Mouse (Mus musculus) lung, postnatal 0 days (tissue): ENCODE measurements at regions not wholly inside any gene's neighbourhood (a gene's known extent, or its start where the extent isn't known, plus 50 kb on each side); places are given as distances from the start of the nearest gene placed in this dataset.
"Not testable (repeated sequence)": the region's sequence is repeated elsewhere in the genome, so short reads cannot be mapped to it uniquely, and the experiment has no call there.

Experiments used
- ATAC-seq: fragments of 200-750 bp; cut with Nextera tagmentation; 2 replicates; pipeline ENCODE4 v1.8.0; 2017; ENCODE audit warnings: moderate library complexity
- DNase-seq: peaks from one replicate; pipeline ENCODE4 v3.0.0-alpha.2; 2016; ENCODE audit warnings: low spot score
- H3K27ac ChIP-seq: fragments of 300-500 bp; sonication (generic); 2 replicates; pipeline ENCODE4 v1.5.1; 2014; ENCODE audit warnings: antibody characterized with exemption, mild to moderate bottlenecking, low read length, mixed read lengths
- H3K27me3 ChIP-seq: fragments of 300-500 bp; sonication (generic); replicated peaks from 2 replicates; pipeline ENCODE4 v1.6.1; 2014; ENCODE audit warnings: low read length, mixed read lengths; ENCODE audit not compliant: insufficient read depth
- H3K36me3 ChIP-seq: fragments of 300-500 bp; sonication (generic); 2 replicates; pipeline ENCODE4 v1.6.1; 2014; ENCODE audit warnings: low read length, mixed read lengths; ENCODE audit not compliant: insufficient read depth
- H3K4me1 ChIP-seq: fragments of 300-500 bp; sonication (generic); 2 replicates; pipeline ENCODE4 v1.6.1; 2014; ENCODE audit warnings: antibody characterized with exemption, low read depth, low read length, mixed read lengths; ENCODE audit not compliant: insufficient read depth
- H3K4me2 ChIP-seq: fragments of 300-500 bp; sonication (generic); replicated peaks from 2 replicates; pipeline ENCODE4 v1.6.1; 2014; ENCODE audit warnings: low read depth, mild to moderate bottlenecking, low read length, moderate library complexity, mixed read lengths
- H3K4me3 ChIP-seq: fragments of 300-500 bp; sonication (generic); 2 replicates; pipeline ENCODE4 v1.5.1; 2014; ENCODE audit warnings: low read depth, low read length
- H3K9ac ChIP-seq: fragments of 300-500 bp; sonication (generic); replicated peaks from 2 replicates; pipeline ENCODE4 v1.6.1; 2014; ENCODE audit warnings: low read depth, mild to moderate bottlenecking
- H3K9me3 ChIP-seq: fragments of 300-500 bp; sonication (generic); 2 replicates; pipeline ENCODE4 v1.6.1; 2016; ENCODE audit warnings: low read length, mixed read lengths
- CTCF ChIP-seq: IDR thresholded peaks from 2 replicates; pipeline ENCODE4 v1.5.1; 2016; ENCODE audit warnings: antibody characterized with exemption, mild to moderate bottlenecking
- EP300 ChIP-seq: IDR thresholded peaks from 2 replicates; pipeline ENCODE4 v1.6.1; 2016; ENCODE audit warnings: antibody characterized with exemption, mild to moderate bottlenecking, control low read depth
- WGBS: fragments of 180-500 bp; shearing (Covaris S2); extraction: QIAGEN DNeasy Blood & Tissue Kit; methylation state at CpG from one replicate; pipeline ENCODE4 v1.1.7; 2014; 5-methylcytosine and 5-hydroxymethylcytosine counted together

DNA sequence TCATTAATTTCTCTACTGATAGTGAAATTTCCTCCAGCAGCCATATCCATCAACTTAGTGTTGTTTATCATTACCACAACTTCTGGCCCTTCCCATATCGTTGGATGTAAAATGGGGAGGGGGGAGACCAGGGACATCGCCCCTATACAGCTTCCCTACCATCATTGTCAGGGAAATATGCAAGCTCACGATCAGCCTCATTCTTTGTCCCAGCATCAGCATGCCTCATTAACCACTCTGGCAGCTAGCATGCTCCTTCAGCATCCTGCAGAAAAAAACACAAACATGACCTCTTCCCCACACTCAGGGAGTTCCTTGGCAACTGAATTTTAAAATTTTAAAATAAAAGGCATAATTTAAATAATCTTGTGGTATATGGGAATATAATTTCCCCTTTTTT lies 140.4 kb upstream of the Ipo5 start:
- WGBS, result 68% methylated on average over 3 of the region's 3 CpGs
- Histone ChIP-seq H3K36me3 (no peaks in the 10 kb centered on the region), H3K4me1 (no peaks in the 10 kb centered on the region), H3K9me3 (no peaks in the 10 kb centered on the region), H3K4me3 (no peak overlapping the region), H3K4me2 (no peak overlapping the region), H3K27ac (no peak overlapping the region), H3K9ac (no peak overlapping the region), H3K27me3 (no peaks in the 10 kb centered on the region)
- no peak for TF ChIP-seq EP300
- no peak for TF ChIP-seq CTCF
- no peak for ATAC-seq
- DNase-seq, result no peak

DNA sequence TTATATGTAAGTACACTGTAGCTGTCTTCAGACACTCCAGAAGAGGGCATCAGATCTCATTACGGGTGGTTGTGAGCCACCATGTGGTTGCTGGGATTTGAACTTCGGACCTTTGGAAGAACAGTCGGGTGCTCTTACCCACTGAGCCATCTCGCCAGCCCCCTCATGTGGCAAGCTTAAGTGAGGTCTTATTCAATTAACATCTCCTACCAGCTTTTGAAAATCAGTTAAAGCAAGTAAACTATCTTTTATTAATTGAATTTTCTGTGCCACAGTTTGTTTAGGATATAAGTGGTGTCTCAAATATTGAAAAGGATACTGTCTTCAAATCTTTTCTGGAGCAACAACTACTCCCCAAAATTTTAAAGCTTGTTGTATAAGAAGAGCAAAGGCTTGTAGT lies 138.0 kb upstream of the Ipo5 start:
- H3K27me3 ChIP-seq, H3K4me1 ChIP-seq, H3K9me3 ChIP-seq, H3K4me3 ChIP-seq, H3K4me2 ChIP-seq, ATAC-seq, H3K27ac ChIP-seq, DNase-seq, H3K9ac ChIP-seq, H3K36me3 ChIP-seq: not testable (repeated sequence)
- 89% methylated on average over 3 of the region's 4 CpGs for WGBS

- Histone ChIP-seq H3K36me3 (no peaks in the 10 kb centered on the region), H3K27ac (no peak overlapping the region), H3K4me1 (no peaks in the 10 kb centered on the region), H3K4me3 (no peak overlapping the region), H3K9ac (no peak overlapping the region), H3K27me3 (no peaks in the 10 kb centered on the region), H3K4me2 (no peak overlapping the region), H3K9me3 (no peaks in the 10 kb centered on the region)
- 70% methylated on average over 4 of the region's 4 CpGs for WGBS
- no peak for TF ChIP-seq EP300
- TF ChIP-seq CTCF, result peak; percentile 59
- ATAC-seq (no peak), DNase-seq (no peak)
These were observed 119.0 kb upstream of the Ipo5 start for GRCm38 (mm10) chr14:120791828-120792554.

GRCm38 (mm10) chr14:120797916-120798490 lies 113.0 kb upstream of the Ipo5 start:
- no peaks in the 10 kb centered on the region for H3K4me1 ChIP-seq
- no peak overlapping the region for H3K4me3 ChIP-seq
- 61% methylated on average over 7 of the region's 7 CpGs for WGBS
- no peaks in the 10 kb centered on the region for H3K27me3 ChIP-seq
- ATAC-seq, result peak; percentile 14; the same call in 1 of the 2 replicates
- no peak overlapping the region for H3K27ac ChIP-seq
- no peak overlapping the region for H3K4me2 ChIP-seq
- H3K36me3 ChIP-seq, result no peaks in the 10 kb centered on the region
- no peak overlapping the region for H3K9ac ChIP-seq
- DNase-seq, result peak; percentile 53
- TF ChIP-seq CTCF (no peak), EP300 (no peak)
- no peaks in the 10 kb centered on the region for H3K9me3 ChIP-seq

DNA sequence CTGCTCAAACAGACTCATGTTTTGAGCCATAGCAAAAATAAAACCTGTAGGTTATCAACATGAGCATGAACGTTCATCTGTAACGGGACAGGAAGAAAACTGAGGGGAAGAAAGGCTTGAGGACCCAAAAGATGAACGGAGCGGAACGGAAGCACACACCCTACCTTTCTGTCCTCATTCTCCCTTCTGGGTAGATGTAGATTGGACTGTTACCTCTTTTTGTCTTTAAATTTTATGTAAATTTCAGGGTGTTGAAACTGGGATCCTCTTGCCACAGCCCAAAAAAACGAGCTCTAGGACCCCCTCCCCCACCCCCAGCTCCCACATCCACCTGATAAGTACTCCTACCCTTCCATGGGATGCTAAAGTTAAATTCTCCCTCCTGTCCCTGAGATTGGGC lies 107.8 kb upstream of the Ipo5 start:
- DNase-seq (no peak), ATAC-seq (no peak)
- TF ChIP-seq EP300 (no peak), CTCF (no peak)
- Histone ChIP-seq H3K4me1 (peaks cover 4% of the 10 kb centered on the region; the same call in 1 of the 2 replicates), H3K9me3 (no peaks in the 10 kb centered on the region), H3K27me3 (no peaks in the 10 kb centered on the region), H3K27ac (0 out of 2 replicates have a peak overlapping the region, but pooled peaks have one; percentile 86), H3K9ac (no peak overlapping the region), H3K36me3 (no peaks in the 10 kb centered on the region), H3K4me3 (no peak overlapping the region), H3K4me2 (no peak overlapping the region; the same call in 1 of the 2 replicates)
- WGBS, result 80% methylated on average over 6 of the region's 6 CpGs

DNA sequence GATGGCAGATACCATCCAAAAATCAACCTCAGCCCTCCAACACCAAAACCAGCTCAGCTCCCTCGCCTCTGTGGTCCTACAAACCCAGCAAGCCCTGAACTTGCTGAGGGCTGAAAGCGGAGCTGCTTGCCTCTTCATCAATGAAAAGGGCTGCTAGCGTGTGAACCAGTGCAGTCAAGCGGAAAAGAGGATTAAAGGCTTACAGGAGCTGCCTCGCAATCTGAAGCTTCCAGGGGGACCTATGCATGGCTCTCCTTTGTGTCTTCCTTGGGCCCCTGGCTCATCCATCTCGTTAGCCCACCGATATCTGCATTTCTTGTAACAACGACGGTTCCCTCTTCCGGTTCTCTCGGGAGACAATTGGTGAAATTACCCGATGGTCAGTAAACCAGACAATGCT lies 107.3 kb upstream of the Ipo5 start:
- Histone ChIP-seq H3K4me1 (peaks cover 4% of the 10 kb centered on the region; the same call in 1 of the 2 replicates), H3K9me3 (no peaks in the 10 kb centered on the region), H3K36me3 (no peaks in the 10 kb centered on the region), H3K27me3 (no peaks in the 10 kb centered on the region), H3K4me2 (peak overlapping the region; percentile 29; the same call in 1 of the 2 replicates), H3K4me3 (no peak overlapping the region), H3K9ac (no peak overlapping the region), H3K27ac (peak overlapping the region; percentile 86)
- no peak for TF ChIP-seq EP300
- TF ChIP-seq CTCF, result no peak
- DNase-seq (no peak), ATAC-seq (no peak)
- WGBS, result 30% methylated on average over 12 of the region's 12 CpGs
